In the genomic region with DNA sequence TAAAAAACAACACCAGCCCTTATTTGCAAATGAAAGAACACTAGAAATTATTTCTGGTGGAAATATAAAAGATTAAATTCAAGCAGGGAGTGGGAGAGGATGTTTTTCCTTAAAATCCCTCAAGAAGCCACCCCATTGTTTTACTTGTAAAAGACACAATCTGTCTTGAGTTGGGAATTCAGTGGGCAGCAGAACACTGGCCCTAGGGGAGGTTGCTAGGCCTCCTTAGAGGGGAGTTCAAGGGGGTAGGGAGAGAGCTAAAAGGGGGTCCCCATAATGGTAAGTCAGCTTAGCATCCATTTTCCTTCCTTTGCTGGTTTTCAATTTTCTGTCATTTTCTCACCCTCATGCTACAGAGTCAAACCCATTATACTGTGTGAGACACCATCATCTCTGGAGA, we compare ENCODE assay signal across 14 mouse cellular contexts. TPM values are rescaled to one million over a fixed set of nuclear protein-coding genes. Genes with fewer than 3 reads are reported as not detected.
DNase-seq lines count a peak whose midpoint lies in the region; ATAC-seq lines count a peak whose summit lies in the region.
"Had no signal": no experiment of that assay in that cellular context is flagged by ENCODE, and none has a peak within 500 bp of the region (broad histone marks: within the 10 kb centered on the region; RNA-seq: fewer than 3 reads in every experiment).

No protein-coding gene starts in this region.

- H3K36me3 ChIP-seq in embryonic facial prominence, embryonic 13.5 days = no peaks in the 10 kb centered on the region
- no peaks in the 10 kb centered on the region for H3K36me3 ChIP-seq in embryonic facial prominence, embryonic 10.5 days (replicated peaks)
- no peaks in the 10 kb centered on the region for H3K36me3 ChIP-seq in hindbrain, embryonic 12.5 days
- H3K36me3 ChIP-seq in midbrain, embryonic 10.5 days = no peaks in the 10 kb centered on the region
- no peaks in the 10 kb centered on the region for H3K36me3 ChIP-seq in neural tube, embryonic 15.5 days
- H3K36me3 ChIP-seq: heart, embryonic 15.5 days had no signal

- no peaks in the 10 kb centered on the region for H3K9me3 ChIP-seq in embryonic facial prominence, embryonic 13.5 days
- peaks cover 4% of the 10 kb centered on the region; the same call in 1 of the 2 replicates for H3K9me3 ChIP-seq in embryonic facial prominence, embryonic 10.5 days
- peaks cover 14% of the 10 kb centered on the region; the same call in 1 of the 2 replicates for H3K9me3 ChIP-seq in hindbrain, embryonic 12.5 days (replicated peaks)
- H3K9me3 ChIP-seq in midbrain, embryonic 10.5 days (replicated peaks) = peaks cover 11% of the 10 kb centered on the region
- 0 out of 2 replicates have a peak, but pooled peaks cover 5% of the 10 kb centered on the region for H3K9me3 ChIP-seq in neural tube, embryonic 15.5 days (replicated peaks)

- H3K4me3 ChIP-seq in embryonic facial prominence, embryonic 13.5 days = no peak overlapping the region
- H3K4me3 ChIP-seq in embryonic facial prominence, embryonic 10.5 days = no peak overlapping the region
- no peak overlapping the region for H3K4me3 ChIP-seq in hindbrain, embryonic 12.5 days
- no peak overlapping the region for H3K4me3 ChIP-seq in midbrain, embryonic 10.5 days
- no peak overlapping the region for H3K4me3 ChIP-seq in neural tube, embryonic 15.5 days (replicated peaks)
- H3K4me3 ChIP-seq: heart, embryonic 15.5 days had no signal

- H3K27me3 ChIP-seq in embryonic facial prominence, embryonic 13.5 days = no peaks in the 10 kb centered on the region
- H3K27me3 ChIP-seq in embryonic facial prominence, embryonic 10.5 days (replicated peaks; ENCODE audit: low read depth, poor library complexity, severe bottlenecking) = no peaks in the 10 kb centered on the region
- H3K27me3 ChIP-seq in hindbrain, embryonic 12.5 days = no peaks in the 10 kb centered on the region
- H3K27me3 ChIP-seq in midbrain, embryonic 10.5 days (ENCODE audit: low read depth, poor library complexity, severe bottlenecking) = no peaks in the 10 kb centered on the region
- no peaks in the 10 kb centered on the region for H3K27me3 ChIP-seq in neural tube, embryonic 15.5 days (replicated peaks)
- H3K27me3 ChIP-seq: heart, embryonic 15.5 days had no signal

- H3K4me1 ChIP-seq in embryonic facial prominence, embryonic 13.5 days = peaks cover 14% of the 10 kb centered on the region; the same call in 1 of the 2 replicates
- H3K4me1 ChIP-seq in embryonic facial prominence, embryonic 10.5 days = peaks cover 20% of the 10 kb centered on the region
- peaks cover 11% of the 10 kb centered on the region for H3K4me1 ChIP-seq in hindbrain, embryonic 12.5 days
- H3K4me1 ChIP-seq in midbrain, embryonic 10.5 days = peaks cover 31% of the 10 kb centered on the region
- peaks cover 17% of the 10 kb centered on the region for H3K4me1 ChIP-seq in neural tube, embryonic 15.5 days
- H3K4me1 ChIP-seq: heart, embryonic 15.5 days had no signal

- DNase-seq in embryonic facial prominence, embryonic 10.5 days (ENCODE audit: low spot score) = no peak
- no peak for DNase-seq in midbrain, embryonic 10.5 days (ENCODE audit: low spot score)
- DNase-seq in left cerebral cortex, adult 8-10 months (ENCODE audit: low spot score in 2 of 2) = no peak
- DNase-seq in gastrocnemius, adult 18-20 months (ENCODE audit: low spot score) = no peak
- DNase-seq: lung, postnatal 10 days had no signal

- ATAC-seq in embryonic facial prominence, embryonic 13.5 days (ENCODE audit: insufficient number of reproducible peaks, insufficient read depth, low FRiP score, low TSS enrichment, low read depth) = no peak
- peak; percentile 58; the same call in 1 of the 2 replicates for ATAC-seq in hindbrain, embryonic 12.5 days (ENCODE audit: low FRiP score)
- ATAC-seq in neural tube, embryonic 15.5 days (ENCODE audit: low FRiP score) = no peak
- ATAC-seq in CD4-positive, CD25-positive, alpha-beta regulatory T cell, adult 4 months = no peak

- peak overlapping the region; percentile 49; the same call in 1 of the 2 replicates for H3K27ac ChIP-seq in embryonic facial prominence, embryonic 13.5 days
- no peak overlapping the region for H3K27ac ChIP-seq in embryonic facial prominence, embryonic 10.5 days (replicated peaks)
- H3K27ac ChIP-seq in hindbrain, embryonic 12.5 days = peak overlapping the region; percentile 78
- peak overlapping the region; percentile 80 for H3K27ac ChIP-seq in midbrain, embryonic 10.5 days (replicated peaks)
- peak overlapping the region; percentile 84 for H3K27ac ChIP-seq in neural tube, embryonic 15.5 days (replicated peaks)
- H3K27ac ChIP-seq: heart, embryonic 15.5 days; liver, embryonic 14.5 days had no signal

- H3K9ac ChIP-seq in embryonic facial prominence, embryonic 13.5 days = no peak overlapping the region
- H3K9ac ChIP-seq in hindbrain, embryonic 12.5 days = no peak overlapping the region
- H3K9ac ChIP-seq in neural tube, embryonic 15.5 days (replicated peaks) = no peak overlapping the region
- H3K9ac ChIP-seq: heart, embryonic 15.5 days; liver, embryonic 14.5 days had no signal

- no peak overlapping the region for H3K4me2 ChIP-seq in embryonic facial prominence, embryonic 13.5 days
- no peak overlapping the region for H3K4me2 ChIP-seq in hindbrain, embryonic 12.5 days (replicated peaks)
- no peak overlapping the region for H3K4me2 ChIP-seq in neural tube, embryonic 15.5 days
- H3K4me2 ChIP-seq: heart, embryonic 15.5 days had no signal

RNA-seq across cellular contexts. Expression of a gene that starts 46.4 kb away (rescaled TPM):
- polyA plus RNA-seq in embryonic facial prominence, embryonic 13.5 days (2015; fragmentation: Nextera tagmentation; extraction: Ambion mirVana) = 0.51 and 0.58 TPM in 2 replicates
- 0.24 and 0.36 TPM in 2 replicates for polyA plus RNA-seq in embryonic facial prominence, embryonic 10.5 days (2016; fragmentation: Nextera tagmentation; extraction: Ambion mirVana)
- 0.31 and 1.3 TPM in 2 replicates for polyA plus RNA-seq in hindbrain, embryonic 12.5 days (2016; fragmentation: Nextera tagmentation; extraction: Ambion mirVana)
- polyA plus RNA-seq in midbrain, embryonic 10.5 days (2016; fragmentation: Nextera tagmentation; extraction: Ambion mirVana) = 0.20 and 0.37 TPM in 2 replicates
- 0.65 and 0.69 TPM in 2 replicates for polyA plus RNA-seq in neural tube, embryonic 15.5 days (2015; fragmentation: Nextera tagmentation; extraction: Ambion mirVana)
- total RNA-seq in left cerebral cortex, adult 8-10 months (2022) = under 1 TPM in 3 of 4 experiments, not detected in 1; 0.35 to 0.59 (median 0.55) TPM
- polyA plus RNA-seq in CD4-positive, CD25-positive, alpha-beta regulatory T cell, adult 4 months (2017; shearing (Covaris generic)) = not detected
- total RNA-seq in gastrocnemius, adult 18-20 months (2021) = not detected
- total RNA-seq: megakaryocyte-erythroid progenitor cell, adult 5-6 weeks; neutrophil, adult 5-6 weeks had no signal
- polyA plus RNA-seq: embryonic facial prominence, embryonic 11.5 days had no signal
